Mouse (Mus musculus): ENCODE measurements around the gene Dtymk.

GRCm38 (mm10) chr1:93751290-93751689 is 50.4 kb downstream of the Dtymk start, which contains the start of gene Atg4b:
- TF ChIP-seq CTCF (IDR thresholded peaks at IDR 0.05; ENCODE audit: borderline replicate concordance, insufficient read depth, low read depth, low read length) = no peak
- no peak for TF ChIP-seq POLR2A (IDR thresholded peaks at IDR 0.05; ENCODE audit: borderline replicate concordance, insufficient read depth, low read length)
